Mouse (Mus musculus): ENCODE measurements around the gene Dmtf1.
A peak's percentile ranks its signal among the peaks of the same experiment; 100 is the strongest.
"Not testable (repeated sequence)": the region's sequence is repeated elsewhere in the genome, so short reads cannot be mapped to it uniquely, and the experiment has no call there.

Gene Dmtf1

DNA sequence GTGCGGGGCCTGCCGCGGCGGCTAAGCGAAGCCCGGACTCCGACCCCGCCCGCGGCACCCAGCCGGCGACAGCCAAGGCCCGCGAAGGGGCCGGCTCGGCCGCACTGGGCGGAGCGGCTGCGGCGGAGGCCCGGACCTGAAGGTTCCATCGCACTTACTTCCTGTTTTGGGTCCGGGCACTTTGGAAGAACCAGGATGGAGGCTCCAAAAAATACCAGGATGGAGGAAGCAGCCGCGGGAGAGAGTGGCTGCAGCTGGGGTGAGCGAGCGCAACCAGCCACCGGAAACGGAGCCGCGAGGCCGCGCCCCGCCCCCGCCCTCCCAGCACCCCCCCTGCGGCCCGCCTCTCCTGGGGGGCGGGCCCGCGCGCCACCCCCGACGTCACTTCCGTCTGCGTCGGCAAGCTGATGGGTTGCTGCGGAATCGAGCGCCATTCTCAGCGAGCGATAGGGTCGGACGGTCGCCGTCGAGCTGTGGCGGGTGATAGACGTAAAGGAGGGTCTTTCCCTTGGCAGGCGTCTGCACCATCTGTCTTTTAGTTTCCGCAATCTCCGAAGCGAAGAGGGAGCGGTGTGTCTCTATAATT, at the start of gene Dmtf1:
Gene Dmtf1 (minus strand): TSS at position 321 of the 586 bp plus-strand sequence.
- peak; percentile 96 for DNase-seq (ENCODE audit: extremely low spot score, low spot score)

DNA sequence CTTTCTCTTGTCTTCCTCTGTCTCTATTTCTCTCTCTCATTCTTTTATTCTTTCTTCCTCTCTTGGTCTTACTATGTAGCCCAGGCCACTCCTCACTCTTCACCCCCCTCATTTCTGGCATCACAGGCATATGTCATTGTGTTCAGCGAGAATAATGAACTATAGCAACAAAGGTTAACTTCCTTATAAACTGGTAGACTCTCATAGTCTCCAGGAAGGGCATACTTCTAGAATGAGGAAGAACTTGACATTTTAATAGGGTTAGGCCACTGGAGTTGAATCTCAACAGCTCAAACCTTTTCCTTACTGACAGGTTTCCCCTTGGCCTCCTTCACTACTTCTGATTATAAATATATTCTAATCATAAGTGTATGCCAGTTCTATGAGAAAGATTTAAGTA, 24.9 kb upstream of the Dmtf1 start:
- no peak for DNase-seq (ENCODE audit: extremely low spot score, low spot score)

DNA sequence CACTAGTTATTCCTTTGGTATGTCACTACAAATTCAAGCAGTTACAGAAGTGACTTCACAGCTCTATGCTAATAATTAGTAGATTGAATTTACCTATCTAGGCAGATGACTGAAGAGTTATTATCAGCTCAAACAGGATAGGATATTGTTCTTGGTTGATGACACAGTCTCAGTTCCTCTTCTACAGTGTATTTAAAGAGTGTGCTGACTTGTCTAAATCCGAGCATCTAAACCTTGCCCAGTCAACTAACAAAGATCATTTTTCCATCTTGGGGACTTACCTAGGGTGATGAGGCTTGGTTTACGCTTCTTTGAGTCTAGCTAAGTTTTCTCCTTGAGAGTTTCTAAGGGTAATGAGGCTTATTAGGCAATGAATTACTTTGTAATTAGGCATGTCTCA, 11.7 kb upstream of the Dmtf1 start:
- no peak for DNase-seq (ENCODE audit: extremely low spot score, low spot score)

DNA sequence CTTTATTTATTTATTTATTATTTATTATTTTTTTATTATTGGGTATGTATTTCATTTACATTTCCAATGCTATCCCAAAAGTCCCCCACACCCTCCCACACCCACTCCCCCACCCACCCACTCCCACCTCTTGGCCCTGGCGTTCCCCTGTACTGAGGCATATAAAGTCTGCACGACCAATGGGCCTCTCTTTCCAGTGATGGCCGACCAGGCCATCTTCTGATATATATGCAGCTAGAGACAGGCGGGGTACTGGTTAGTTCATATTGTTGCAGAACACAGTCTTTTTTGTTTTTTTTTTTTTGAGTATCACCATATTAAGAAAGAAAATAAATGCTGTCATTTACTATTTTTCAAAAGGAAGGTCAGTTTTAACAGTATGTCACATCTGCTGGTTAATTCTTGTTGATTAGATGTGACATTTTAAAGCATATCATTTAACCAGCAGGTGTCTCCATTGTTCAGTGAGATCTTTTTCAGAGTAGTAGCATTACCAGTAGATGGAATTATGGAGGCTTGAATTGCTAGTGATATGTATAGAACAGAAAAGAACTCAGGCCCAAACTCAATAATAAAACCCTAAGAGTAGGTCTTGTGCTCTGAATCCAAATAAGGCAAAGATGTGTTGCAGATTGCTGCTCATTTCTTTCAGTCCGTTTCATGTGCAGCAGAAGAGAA, 7.9 kb upstream of the Dmtf1 start:
- DNase-seq (ENCODE audit: extremely low spot score, low spot score) = not testable (repeated sequence)

DNA sequence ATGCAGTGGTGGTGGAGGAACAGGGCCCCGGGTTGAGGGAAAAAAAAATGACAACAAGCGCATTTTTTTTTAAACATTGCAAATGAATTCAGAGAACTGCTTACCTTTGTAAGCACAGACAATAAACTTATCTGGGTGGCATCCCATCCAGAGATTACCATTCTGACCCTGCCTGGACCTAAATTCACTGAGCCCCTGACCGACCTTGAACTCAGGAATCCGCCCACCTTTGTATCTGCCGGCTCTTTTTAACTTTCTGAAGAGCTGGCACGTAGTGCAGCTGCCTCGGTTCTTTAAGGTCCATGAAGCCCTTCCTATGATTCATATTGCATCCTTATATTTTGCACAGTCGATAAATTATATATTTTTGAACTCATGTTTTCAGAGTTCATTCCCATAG, 4.8 kb upstream of the Dmtf1 start:
- DNase-seq (ENCODE audit: extremely low spot score, low spot score) = no peak

DNA sequence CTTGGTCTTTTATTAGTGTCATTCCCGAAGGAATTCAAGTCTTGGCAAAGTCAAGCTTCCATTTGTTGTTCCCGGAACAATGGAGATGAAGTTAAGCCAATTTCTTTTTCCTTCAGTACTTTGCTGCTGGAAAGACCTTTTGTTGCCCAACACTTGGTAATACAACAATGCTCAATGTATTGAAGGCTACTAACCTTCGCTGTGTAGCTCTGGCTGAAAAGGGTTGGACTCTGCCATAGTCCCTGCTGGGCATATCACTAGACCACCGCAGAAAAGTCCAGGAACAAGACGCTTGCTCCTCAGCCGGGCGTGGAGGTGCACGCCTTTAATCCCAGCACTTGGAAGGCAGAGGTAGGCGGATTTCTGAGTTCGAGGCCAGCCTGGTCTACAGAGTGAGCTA, 3.6 kb upstream of the Dmtf1 start:
- DNase-seq (ENCODE audit: extremely low spot score, low spot score) = not testable (repeated sequence)

DNA sequence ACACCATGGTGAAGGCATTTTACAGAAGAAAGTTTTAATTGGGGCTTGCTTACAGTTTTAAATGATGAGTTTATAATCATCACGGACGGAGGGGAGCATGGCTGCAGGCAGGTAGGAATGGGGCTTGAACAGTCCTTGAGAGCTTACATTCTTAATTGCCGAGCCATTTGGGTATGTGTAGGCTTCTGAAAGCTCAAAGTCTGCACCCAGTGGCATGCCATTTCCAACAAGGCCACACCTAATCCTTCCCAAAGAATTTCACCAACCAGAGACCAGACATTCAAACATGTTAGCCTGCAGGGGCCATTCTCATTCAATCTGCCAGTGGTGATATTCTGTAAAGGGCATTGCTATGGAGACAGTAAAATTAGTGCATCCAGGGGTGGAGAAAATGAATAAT, 1.8 kb upstream of the Dmtf1 start:
- no peak for DNase-seq (ENCODE audit: extremely low spot score, low spot score)

DNA sequence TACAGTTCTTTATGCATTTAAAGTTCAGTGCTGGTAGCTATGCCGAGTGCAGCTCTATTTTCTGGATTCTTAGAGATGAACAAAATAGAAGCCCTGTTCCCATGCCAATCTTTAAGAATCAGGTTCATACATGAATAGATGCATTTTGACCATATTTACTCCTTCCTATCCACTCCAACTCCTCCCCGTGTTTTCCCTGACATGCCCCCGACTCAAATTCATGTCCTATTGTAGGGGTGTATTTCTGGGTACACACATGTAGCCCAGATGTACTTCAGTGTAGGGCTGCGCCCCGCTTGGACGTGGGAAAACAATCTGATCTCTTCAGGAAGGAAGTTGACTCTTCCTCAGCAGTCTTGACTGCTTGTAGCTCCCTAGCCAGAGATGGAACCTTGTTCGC, 512 bp upstream of the Dmtf1 start:
- DNase-seq (ENCODE audit: extremely low spot score, low spot score) = peak; percentile 50

DNA sequence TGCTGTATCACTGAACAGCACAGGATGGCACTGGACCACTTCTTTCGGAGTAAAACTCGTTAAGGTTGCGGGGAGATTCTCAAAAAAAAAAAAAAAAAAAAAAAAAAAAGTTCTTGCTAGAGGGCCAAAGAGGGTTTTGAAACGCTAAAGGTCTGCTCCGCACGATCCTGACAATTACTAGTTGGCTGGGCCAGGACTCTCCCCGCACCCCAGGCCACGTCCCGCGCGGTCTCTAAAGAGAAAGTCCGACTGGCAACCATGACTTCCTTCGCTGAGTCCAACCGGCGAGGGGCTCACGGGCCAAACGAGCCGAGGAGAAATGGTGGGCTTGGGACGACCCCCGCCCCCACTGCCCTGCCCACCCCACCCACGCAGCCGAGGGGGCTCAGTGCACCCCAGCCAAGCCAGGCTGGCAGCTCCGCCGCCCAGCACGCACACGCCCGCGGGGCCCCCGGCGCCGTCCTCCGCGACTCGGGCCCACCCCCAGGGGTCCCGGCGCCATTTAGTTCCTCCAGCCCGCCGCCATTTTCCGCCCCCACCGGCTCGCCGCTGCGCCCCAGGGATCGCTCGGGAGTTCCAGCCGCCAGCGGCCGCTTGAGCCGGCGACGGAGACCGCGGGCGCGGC, 633 bp downstream of the Dmtf1 start:
- no peak for DNase-seq (ENCODE audit: extremely low spot score, low spot score)

DNA sequence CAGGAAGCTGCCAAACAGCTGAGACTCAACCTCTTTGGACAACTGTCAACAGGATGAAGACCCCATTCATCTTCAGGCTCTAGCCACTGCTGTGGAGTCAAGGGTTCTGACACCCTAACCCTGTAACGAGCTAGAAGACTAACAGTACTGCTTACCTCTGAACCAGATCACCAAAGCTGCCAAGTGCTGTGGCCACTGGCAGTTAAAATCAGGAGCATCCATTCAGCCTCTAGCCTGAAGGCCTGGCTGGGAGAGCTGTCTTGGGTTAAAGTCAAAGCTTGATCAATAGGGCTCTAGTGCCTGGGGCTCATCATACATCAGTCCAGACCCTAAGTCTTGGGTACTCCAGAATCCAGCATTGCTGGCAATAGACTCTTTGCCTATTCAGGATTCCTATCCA, 4.2 kb downstream of the Dmtf1 start:
- DNase-seq (ENCODE audit: extremely low spot score, low spot score) = no peak

DNA sequence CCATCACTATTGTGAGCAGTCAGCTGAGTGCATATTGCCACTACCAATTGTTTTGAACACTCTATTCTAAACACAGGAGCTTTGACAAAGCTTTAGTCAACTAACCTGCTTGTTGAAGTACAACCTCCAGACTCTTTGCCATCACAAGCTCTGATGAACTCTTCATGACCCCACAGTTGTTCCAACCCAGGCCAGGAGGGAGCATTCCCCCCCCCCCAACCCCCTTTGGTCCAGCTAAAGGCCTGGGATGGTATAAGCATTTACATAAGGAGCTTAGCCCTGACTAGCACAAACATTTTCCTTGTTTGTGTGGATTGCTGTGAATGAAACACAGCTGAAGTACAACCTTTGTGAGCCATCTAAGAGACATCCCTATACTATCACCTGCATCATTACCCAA, 4.8 kb downstream of the Dmtf1 start:
- DNase-seq (ENCODE audit: extremely low spot score, low spot score) = no peak

DNA sequence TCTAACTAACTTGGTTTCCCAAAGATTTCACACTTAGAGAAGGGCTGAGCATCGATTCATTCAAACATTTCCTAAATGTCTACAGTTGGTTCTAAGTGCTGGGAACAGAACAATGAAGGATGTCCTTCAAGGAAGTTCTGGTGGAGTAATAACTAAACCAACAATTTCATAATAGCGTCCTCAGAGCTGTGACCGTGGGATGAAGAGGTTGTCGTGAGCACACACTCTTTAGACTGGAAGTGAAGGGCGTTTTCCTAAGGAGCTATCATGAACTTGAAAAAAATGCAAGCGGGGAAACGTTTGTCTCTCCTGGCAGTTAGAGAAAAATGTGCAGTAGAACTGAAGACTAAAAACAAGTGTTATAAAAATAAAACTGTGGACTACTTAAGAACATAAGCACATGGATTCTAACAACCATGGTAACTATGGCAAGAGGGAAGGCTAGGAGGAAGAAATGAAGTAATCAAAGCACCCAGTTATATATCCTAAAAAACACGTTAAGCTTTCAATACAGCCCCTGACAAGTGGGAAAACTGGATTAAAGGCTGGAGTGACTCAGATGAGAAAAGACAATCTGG, 12.2 kb downstream of the Dmtf1 start:
- no peak for DNase-seq (ENCODE audit: extremely low spot score, low spot score)

DNA sequence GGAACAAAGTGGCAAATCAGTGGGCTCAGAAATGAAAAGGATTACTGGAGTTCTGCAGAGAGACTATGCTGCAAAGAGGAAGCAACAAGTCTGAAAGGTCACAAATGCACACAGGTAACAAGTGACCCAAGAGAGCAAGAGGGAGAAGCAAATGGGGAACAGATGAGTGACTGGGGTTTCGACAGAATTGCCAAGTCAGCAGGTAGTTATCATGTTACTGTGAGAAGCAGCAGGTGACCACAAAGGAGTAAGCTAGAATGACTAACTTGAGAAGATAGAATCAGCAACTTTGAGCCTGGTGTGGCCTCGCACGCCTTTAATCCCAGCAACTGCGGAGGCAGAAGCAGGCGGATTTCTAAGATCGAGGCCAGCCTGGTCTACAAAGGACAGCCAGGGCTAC, 19.2 kb downstream of the Dmtf1 start:
- DNase-seq (ENCODE audit: extremely low spot score, low spot score) = no peak

DNA sequence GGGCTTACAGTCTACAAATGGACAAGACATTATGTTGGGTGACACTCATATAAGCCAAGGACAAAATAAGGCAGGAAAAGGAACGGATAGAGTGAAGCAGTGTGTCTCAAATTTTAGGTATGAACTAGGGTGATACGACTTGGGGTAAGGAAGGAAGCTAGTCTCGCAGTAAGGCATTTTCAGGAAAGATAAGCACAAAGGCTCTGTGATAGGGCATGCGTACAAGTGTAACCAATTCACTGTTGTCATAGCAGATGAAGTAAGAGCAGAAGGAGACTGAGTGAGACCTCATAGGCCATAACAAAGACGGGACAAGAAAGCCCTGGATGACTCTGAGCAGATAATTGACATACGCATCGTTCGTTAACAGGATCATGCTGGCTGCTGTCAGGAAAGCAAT, 20.9 kb downstream of the Dmtf1 start:
- DNase-seq (ENCODE audit: extremely low spot score, low spot score) = no peak

DNA sequence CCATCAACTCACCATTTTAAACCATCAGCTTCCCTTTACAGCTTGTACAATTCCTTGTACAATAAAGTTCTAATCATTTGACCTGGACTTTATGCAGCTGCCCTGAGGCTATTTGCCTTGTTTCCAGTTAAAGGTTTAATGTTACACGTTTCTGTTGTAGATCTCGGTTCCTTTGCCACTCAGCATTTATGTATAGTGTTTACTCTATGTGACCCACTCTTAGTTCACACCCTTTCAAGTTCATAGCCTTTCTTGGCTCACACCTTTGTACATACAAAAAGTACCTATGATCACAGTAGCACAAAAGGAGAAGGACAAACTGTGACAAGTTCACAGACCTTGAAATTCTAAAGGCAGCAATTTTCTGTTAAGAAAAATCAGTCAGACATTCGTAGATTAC, 26.0 kb downstream of the Dmtf1 start:
- no peak for DNase-seq (ENCODE audit: extremely low spot score, low spot score)

DNA sequence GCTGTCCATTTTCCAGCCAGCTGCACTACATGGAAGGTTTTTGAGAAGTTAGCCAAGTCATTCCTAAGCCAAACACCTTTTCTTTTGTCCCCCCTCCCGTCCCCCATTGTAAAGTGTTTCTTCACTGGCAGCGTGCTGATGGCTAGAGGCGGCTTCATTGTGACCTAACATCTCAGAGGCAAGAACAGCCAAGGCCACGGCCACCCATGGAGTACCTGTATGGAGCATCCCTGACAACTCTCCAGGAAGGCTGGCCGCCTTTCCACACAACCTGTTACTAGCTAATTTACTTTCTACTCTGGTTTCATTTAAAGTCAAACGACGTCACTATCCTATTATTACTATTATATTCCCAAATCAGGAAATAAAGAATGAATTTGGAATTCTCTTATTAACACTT, 29.8 kb downstream of the Dmtf1 start:
- DNase-seq (ENCODE audit: extremely low spot score, low spot score) = no peak

DNA sequence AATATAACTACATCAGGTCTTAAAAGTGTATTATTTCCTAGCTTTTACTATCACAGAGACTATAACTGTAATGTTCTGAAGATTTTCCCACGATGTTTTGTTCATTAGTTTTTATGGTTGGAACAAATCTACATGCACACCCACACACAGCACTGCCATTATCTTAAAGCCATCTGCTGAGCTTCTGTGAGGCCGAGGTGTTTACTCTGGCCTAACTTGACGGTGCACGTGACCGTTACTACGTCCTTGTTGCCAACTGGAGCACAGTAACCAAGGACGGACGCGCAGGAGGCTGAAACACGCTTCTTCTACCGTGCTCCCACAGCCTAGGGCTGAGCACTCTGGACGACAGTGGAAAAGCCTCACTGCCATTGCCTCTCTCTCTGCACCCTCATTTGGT, 33.0 kb downstream of the Dmtf1 start:
- no peak for DNase-seq (ENCODE audit: extremely low spot score, low spot score)

DNA sequence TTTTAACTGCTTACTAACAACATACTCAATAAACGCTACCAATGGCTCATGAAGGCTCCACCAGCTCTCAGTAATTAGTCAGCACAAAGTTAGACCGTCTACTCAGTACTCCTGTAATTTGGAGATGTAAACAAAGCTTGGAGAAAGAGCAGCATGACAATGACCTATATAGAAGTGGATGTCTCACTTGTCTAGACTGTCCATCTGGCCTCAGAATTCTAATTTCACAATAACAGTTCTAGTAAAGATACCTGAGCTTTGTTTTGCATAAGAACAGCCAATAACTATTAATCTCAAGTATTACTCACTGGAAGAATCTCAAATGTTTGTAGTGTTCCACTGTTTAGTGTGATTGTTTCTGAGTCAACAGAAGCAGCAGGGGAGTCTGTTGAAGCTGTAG, 37.4 kb downstream of the Dmtf1 start:
- DNase-seq (ENCODE audit: extremely low spot score, low spot score) = no peak

DNA sequence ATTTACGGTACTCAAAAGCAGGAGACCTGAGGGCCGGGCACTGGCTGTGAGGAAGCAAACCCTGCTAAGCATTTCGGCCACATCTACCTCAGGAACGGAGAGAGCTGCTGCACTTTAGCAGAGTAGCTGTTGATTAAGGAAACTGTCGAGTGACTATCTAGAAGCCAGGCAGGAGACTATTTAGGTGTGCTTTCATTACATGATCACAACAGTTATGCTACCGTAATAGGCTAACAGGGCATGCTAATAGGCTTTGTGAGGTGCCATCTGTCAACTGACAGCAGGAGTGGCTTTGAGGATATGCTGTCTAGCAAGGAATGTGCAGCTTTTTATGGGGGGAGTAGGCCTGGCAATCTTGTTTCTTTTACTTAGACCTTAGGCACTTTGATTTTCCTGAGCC, 47.4 kb downstream of the Dmtf1 start:
- DNase-seq (ENCODE audit: extremely low spot score, low spot score) = no peak

DNA sequence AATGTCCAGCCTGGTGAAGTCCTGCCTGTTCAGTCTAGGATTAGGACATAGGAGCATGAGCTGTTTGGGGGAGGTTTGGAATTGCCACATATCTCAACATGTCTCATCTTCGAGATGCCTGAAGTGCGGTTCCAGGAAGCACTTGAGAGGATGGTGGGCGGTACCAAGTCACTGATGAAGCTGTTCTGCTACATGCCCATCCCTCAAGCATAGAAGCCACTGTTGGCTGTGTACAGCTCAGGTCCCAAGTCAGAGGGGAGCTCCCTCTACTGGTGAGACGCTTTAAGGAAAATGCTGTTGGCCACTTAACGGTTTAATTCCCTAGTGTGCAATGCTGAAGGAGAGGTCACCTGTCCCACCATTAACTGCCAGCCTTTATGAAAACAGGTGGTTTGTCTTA, 49.8 kb downstream of the Dmtf1 start:
- DNase-seq (ENCODE audit: extremely low spot score, low spot score) = peak; percentile 32

DNA sequence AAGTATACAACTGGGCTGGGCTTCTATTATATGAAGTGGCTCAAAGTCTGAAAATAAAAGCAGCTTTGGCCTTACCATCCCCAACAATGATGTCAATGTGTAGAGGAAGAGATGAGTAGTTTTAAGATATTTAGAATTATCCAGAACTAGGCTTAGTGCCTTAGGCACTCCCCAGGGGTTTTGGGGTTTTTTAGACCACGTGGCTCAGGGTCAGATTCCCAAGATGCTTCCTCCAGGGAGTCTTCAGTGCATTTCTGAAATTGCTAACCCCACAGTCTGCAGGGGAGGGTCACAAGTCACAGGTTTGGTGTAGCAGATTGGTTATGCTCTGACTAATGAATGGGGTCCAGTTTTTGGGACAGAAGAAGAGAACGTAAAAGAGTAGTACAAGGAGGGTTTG, 50.3 kb downstream of the Dmtf1 start:
- no peak for DNase-seq (ENCODE audit: extremely low spot score, low spot score)

DNA sequence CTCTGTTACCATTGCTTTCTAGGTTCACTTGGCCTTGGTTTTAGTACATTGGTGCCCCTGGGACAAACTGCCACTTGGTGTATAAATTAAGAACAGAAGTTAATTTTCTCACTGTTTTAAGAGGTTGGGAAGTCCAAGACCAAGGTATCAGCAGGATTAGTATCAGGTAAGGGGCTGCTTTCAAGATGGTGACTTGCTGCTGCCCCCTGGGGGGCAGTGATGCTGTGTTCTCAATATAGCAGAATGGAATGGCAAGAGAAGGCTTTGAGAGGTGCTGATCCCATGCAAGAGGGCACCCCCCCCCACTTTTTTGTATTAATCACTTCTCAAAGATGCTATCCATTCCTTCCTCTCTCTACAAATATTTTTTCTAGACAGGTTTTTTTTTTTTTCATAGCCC, 52.0 kb downstream of the Dmtf1 start:
- no peak for DNase-seq (ENCODE audit: extremely low spot score, low spot score)

DNA sequence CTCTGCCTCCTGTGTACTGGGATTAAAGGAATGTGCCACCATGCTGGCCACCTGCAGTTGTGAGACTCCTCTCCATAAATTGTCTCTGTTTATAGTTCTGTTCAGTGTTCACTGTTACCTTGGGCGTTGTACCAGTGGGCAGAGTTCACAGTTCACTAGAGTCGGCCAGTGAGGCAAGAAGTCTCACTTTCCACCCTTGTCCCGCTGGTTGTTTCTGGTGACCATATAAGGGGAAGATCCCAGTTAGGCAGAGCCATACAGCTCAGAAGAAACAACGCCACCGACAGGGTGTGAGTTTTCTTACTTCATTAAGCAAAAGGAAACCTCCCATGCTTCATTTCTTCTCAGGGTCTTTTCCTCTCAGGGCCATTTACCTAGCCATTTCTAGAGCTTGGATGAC, 53.1 kb downstream of the Dmtf1 start:
- DNase-seq (ENCODE audit: extremely low spot score, low spot score) = no peak
